Mouse (Mus musculus): ENCODE measurements at regions not wholly inside any gene's neighbourhood (a gene's known extent, or its start where the extent isn't known, plus 50 kb on each side); places are given as distances from the start of the nearest gene placed in this dataset.

- TF ChIP-seq MXI1 (IDR thresholded peaks at IDR 0.05; ENCODE audit: low read depth, low read length) (no peak), MAX (IDR thresholded peaks at IDR 0.05; ENCODE audit: low read length) (no peak), ZMIZ1 (IDR thresholded peaks at IDR 0.05; ENCODE audit: low read depth, low read length) (no peak), SMC3 (IDR thresholded peaks at IDR 0.05; ENCODE audit: low read depth, low read length) (no peak), GABPA (IDR thresholded peaks at IDR 0.05; ENCODE audit: low read depth, low read length) (no peak), NELFE (IDR thresholded peaks at IDR 0.05; ENCODE audit: low read depth, low read length) (no peak), POLR2AphosphoS2 (IDR thresholded peaks at IDR 0.05; ENCODE audit: low read length) (no peak), RAD21 (IDR thresholded peaks at IDR 0.05; ENCODE audit: low read depth, low read length) (no peak), UBTF (IDR thresholded peaks at IDR 0.05; ENCODE audit: borderline replicate concordance, insufficient read depth, low read depth, low read length) (no peak), POLR2AphosphoS5 (IDR thresholded peaks at IDR 0.05; ENCODE audit: borderline replicate concordance, low read depth, low read length) (no peak), POLR2A (IDR thresholded peaks at IDR 0.05; ENCODE audit: control insufficient read depth in 1 of 2, insufficient read depth in 1 of 2, low read depth in 1 of 2, low read length in 2 of 2, poor library complexity in 1 of 2) (no peak), HCFC1 (IDR thresholded peaks at IDR 0.05; ENCODE audit: low read depth, low read length) (no peak), USF2 (IDR thresholded peaks at IDR 0.05; ENCODE audit: borderline replicate concordance in 1 of 2, insufficient read depth in 1 of 2, low read depth in 1 of 2, low read length in 2 of 2) (no peak), ZKSCAN1 (IDR thresholded peaks at IDR 0.05; ENCODE audit: low read depth, low read length) (no peak), E2F4 (IDR thresholded peaks at IDR 0.05; ENCODE audit: borderline replicate concordance, low read depth, low read length) (no peak), CTCF (IDR thresholded peaks at IDR 0.05 in 2 of 3, conservative IDR thresholded peaks at IDR 0.05 in 1 of 3; ENCODE audit: control insufficient read depth in 1 of 3, insufficient read depth in 1 of 3, low read depth in 2 of 3, low read length in 3 of 3, poor library complexity in 1 of 3, severe bottlenecking in 1 of 3) (no peak)
- no peak for DNase-seq (ENCODE audit: low read depth, low spot score)
- Histone ChIP-seq H3K9ac (ENCODE audit: control insufficient read depth, low read depth, low read length, poor library complexity, severe bottlenecking) (no peak overlapping the region), H3K79me2 (ENCODE audit: control insufficient read depth, insufficient read depth, low read length, poor library complexity) (no peaks in the 10 kb centered on the region), H3K4me1 (ENCODE audit: control insufficient read depth in 1 of 2, insufficient read depth in 2 of 2, low read length in 2 of 2) (no peaks in the 10 kb centered on the region), H3K27ac (ENCODE audit: control insufficient read depth, low read depth, low read length) (no peak overlapping the region), H3K9me3 (replicated peaks; ENCODE audit: insufficient read depth, low read length) (no peaks in the 10 kb centered on the region), H3K4me3 (ENCODE audit: control insufficient read depth in 1 of 2, insufficient read depth in 1 of 2, low read depth in 2 of 2, low read length in 2 of 2) (no peak overlapping the region), H3K36me3 (ENCODE audit: control insufficient read depth in 1 of 2, insufficient read depth in 2 of 2, low read length in 2 of 2) (no peaks in the 10 kb centered on the region), H3K27me3 (ENCODE audit: control insufficient read depth in 1 of 2, insufficient read depth in 2 of 2, low read length in 2 of 2) (no peaks in the 10 kb centered on the region)
Measured at GRCm38 (mm10) chr7:72601933-72602332, 295.5 kb upstream of the Mctp2 start.

- H3K9ac ChIP-seq (ENCODE audit: control insufficient read depth, low read depth, low read length, poor library complexity, severe bottlenecking) = no peak overlapping the region
- no peaks in the 10 kb centered on the region for H3K79me2 ChIP-seq (ENCODE audit: control insufficient read depth, insufficient read depth, low read length, poor library complexity)
- H3K36me3 ChIP-seq (ENCODE audit: control insufficient read depth in 1 of 2, insufficient read depth in 2 of 2, low read length in 2 of 2) = no peaks in the 10 kb centered on the region
- no peak overlapping the region for H3K4me3 ChIP-seq (ENCODE audit: control insufficient read depth in 1 of 2, insufficient read depth in 1 of 2, low read depth in 2 of 2, low read length in 2 of 2)
- no peak for DNase-seq (ENCODE audit: low read depth, low spot score)
- no peak overlapping the region for H3K27ac ChIP-seq (ENCODE audit: control insufficient read depth, low read depth, low read length)
- no peaks in the 10 kb centered on the region for H3K4me1 ChIP-seq (ENCODE audit: control insufficient read depth in 1 of 2, insufficient read depth in 2 of 2, low read length in 2 of 2)
- TF ChIP-seq POLR2AphosphoS5 (IDR thresholded peaks at IDR 0.05; ENCODE audit: borderline replicate concordance, low read depth, low read length) = no peak
- no peak for TF ChIP-seq MYC (IDR thresholded peaks at IDR 0.05; ENCODE audit: low read depth, low read length)
- H3K9me3 ChIP-seq (replicated peaks; ENCODE audit: insufficient read depth, low read length) = no peaks in the 10 kb centered on the region
- no peaks in the 10 kb centered on the region for H3K27me3 ChIP-seq (ENCODE audit: control insufficient read depth in 1 of 2, insufficient read depth in 2 of 2, low read length in 2 of 2)
Measured at GRCm38 (mm10) chr7:72609791-72610190, 303.4 kb upstream of the Mctp2 start.

Data from MEL (cell line).